Comparison of ENCODE assay signal across 27 mouse cellular contexts in genomic region chr1:33846807-33847206, GRCm38 (mm10). TPM values are rescaled to one million over a fixed set of nuclear protein-coding genes. Genes with fewer than 3 reads are reported as not detected.
DNase-seq lines count a peak whose midpoint lies in the region; ATAC-seq and TF ChIP-seq lines count a peak whose summit lies in the region.
"Had no signal": no experiment of that assay in that cellular context is flagged by ENCODE, and none has a peak within 500 bp of the region (broad histone marks: within the 10 kb centered on the region; RNA-seq: fewer than 3 reads in every experiment).

No protein-coding gene starts in this region.

- no peak for ATAC-seq in CD4-positive, CD25-positive, alpha-beta regulatory T cell, adult 4 months
- ATAC-seq: forebrain, embryonic 15.5 days; intestine, postnatal 0 days; midbrain, embryonic 16.5 days had no signal

- DNase-seq in CD4-positive, CD25-positive, alpha-beta regulatory T cell, adult 2 months (ENCODE audit: low read depth, low spot score), result peak; percentile 5
- DNase-seq in layer of hippocampus, adult 2 months (ENCODE audit: low spot score in 2 of 2), result no peak
- DNase-seq in layer of hippocampus, postnatal 10 days (ENCODE audit: low spot score in 2 of 2), result no peak
- peak; percentile 10 for DNase-seq in A20 (ENCODE audit: low read depth, low spot score)
- DNase-seq in induced T-regulatory cell, adult 2 months (ENCODE audit: low read depth), result peak; percentile 18
- no peak for DNase-seq in lung, postnatal 25 days (ENCODE audit: low spot score)
- DNase-seq: adrenal gland, postnatal 25 days; cerebellum, adult 11-12 months; cerebellum, adult 9-11 months; embryo, embryonic 11 days; kidney, postnatal 14 days; lung, embryonic 14.5 days; lung, postnatal 14 days; thymus, postnatal 14 days had no signal

- H3K27ac ChIP-seq in layer of hippocampus, adult 2 months, result no peak overlapping the region
- H3K27ac ChIP-seq: embryonic facial prominence, embryonic 12.5 days; forebrain, embryonic 15.5 days; heart, embryonic 15.5 days; hindbrain, embryonic 12.5 days; limb, embryonic 10.5 days; limb, embryonic 15.5 days; liver, embryonic 14.5 days; midbrain, embryonic 10.5 days; neural tube, embryonic 12.5 days had no signal

- no peak overlapping the region for H3K4me3 ChIP-seq in layer of hippocampus, adult 2 months
- H3K4me3 ChIP-seq: embryonic facial prominence, embryonic 12.5 days; forebrain, embryonic 15.5 days; heart, embryonic 15.5 days; hindbrain, embryonic 12.5 days; limb, embryonic 10.5 days; limb, embryonic 15.5 days; midbrain, embryonic 10.5 days; myocyte; neural tube, embryonic 12.5 days had no signal

- peak; percentile 62 for TF ChIP-seq CTCF in layer of hippocampus, adult 2 months (conservative IDR thresholded peaks at IDR 0.05)

RNA-seq across cellular contexts. Expression of gene Zfp451, which starts 32.4 kb away (rescaled TPM):
- 10 to 100 TPM; 10.9 to 12.1 TPM for polyA plus RNA-seq in CD4-positive, CD25-positive, alpha-beta regulatory T cell, adult 4 months (2017; shearing (Covaris generic))
- total RNA-seq in layer of hippocampus, adult 2 months (2021), result 10 to 100 TPM; 51.5 to 57.1 TPM
- total RNA-seq in layer of hippocampus, postnatal 10 days (2021), result 10 to 100 TPM; 53.5 to 64.3 TPM

Comparison
In these comparisons a context has a peak if more than half of its experiments do, and no peak if none do; other contexts are left out.
1. DNase-seq: peak in CD4-positive, CD25-positive, alpha-beta regulatory T cell, adult 2 months (single experiment), A20 (single experiment) and induced T-regulatory cell, adult 2 months (single experiment); none in layer of hippocampus, adult 2 months (0 of 2), layer of hippocampus, postnatal 10 days (0 of 2) and lung, postnatal 25 days (single experiment).